Mouse (Mus musculus): ENCODE results near the gene Tcirg1. TPM values are rescaled to one million over a fixed set of nuclear protein-coding genes. Genes with fewer than 3 reads are reported as not detected.

Gene Tcirg1
- polyA plus RNA-seq, 1 experiment from 2014 or later, result 10.7 TPM

DNA sequence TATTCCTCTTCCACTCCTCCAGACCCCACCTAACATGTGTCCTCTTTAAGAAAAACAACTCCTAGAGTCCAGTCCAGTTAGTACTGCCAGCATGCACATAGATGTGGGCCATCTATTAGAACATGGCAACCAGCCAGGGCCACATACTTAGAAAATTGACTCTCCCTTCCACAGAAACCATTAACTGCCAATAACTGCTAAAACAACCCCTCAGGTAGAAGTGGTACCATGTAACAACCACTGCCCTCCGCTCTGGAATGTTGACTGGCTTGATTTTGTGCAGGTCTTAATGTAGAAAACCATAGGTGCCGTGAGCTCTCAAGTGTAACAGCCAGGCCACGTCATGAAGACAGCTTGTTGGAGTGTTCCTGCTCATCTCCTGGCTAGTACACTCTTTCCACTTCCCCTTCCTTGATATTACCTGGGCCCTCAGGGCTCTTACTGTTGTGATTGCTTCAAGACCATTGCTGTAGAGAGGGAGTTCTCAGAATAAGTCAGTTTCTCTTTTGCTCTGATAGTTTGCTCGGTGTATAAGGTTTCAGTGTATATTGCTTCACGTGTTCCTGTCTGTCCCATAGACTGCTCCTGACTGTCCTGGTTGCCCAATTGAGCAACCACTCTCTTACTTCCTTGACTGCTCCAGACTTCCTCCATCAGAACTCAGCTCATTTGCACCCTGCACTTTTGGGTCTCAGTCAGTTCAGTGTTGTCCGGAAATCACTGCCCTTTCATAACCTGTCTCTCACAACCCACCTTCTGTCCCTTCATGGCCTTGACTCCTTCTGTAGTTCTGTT is 26.7 kb downstream of the Tcirg1 start:
- H3K4me1 ChIP-seq (replicated peaks; ENCODE audit: control insufficient read depth, insufficient read depth, low read length), result no peaks in the 10 kb centered on the region
- H3K9ac ChIP-seq (ENCODE audit: low read depth, low read length), result no peak overlapping the region
- DNase-seq (ENCODE audit: low spot score) (no peak), ATAC-seq (ENCODE audit: low FRiP score) (no peak)
- no peaks in the 10 kb centered on the region for H3K27me3 ChIP-seq (ENCODE audit: control insufficient read depth, insufficient read depth, low read length)
- no peaks in the 10 kb centered on the region for H3K9me3 ChIP-seq (ENCODE audit: control insufficient read depth, low read length)
- H3K36me3 ChIP-seq (ENCODE audit: control insufficient read depth, insufficient read depth, low read length), result no peaks in the 10 kb centered on the region
- no peak overlapping the region for H3K4me2 ChIP-seq (replicated peaks; ENCODE audit: low read depth, low read length)
- no peak overlapping the region for H3K27ac ChIP-seq (ENCODE audit: low read depth, low read length)
- 92% methylated on average over 6 of the region's 6 CpGs for WGBS
- H3K4me3 ChIP-seq (ENCODE audit: low read depth, low read length), result no peak overlapping the region

DNA sequence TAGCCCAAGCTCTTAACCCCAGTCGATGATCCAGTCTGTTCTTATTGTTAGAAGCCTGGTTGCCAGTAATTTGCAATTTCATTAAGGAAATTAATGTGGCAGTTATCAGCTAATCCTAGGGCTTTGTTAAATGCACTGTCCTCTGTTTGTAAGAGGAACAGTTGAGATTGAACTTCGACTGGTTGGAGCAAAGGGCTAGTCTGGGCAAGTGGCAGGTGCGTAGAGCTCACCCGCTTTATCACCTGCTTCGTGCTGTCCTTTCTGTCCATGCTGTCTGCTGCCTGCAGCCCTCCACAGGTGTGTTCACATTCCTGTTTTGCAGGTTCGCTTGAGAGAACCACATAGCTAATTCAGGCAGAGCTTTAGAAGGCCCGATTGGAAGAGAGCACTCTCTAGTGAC is 31.9 kb downstream of the Tcirg1 start:
- H3K4me1 ChIP-seq (replicated peaks; ENCODE audit: control insufficient read depth, insufficient read depth, low read length), result no peaks in the 10 kb centered on the region
- WGBS, result 90% methylated on average over 7 of the region's 7 CpGs

GRCm38 (mm10) chr19:3872373-3872772 is 34.6 kb downstream of the Tcirg1 start:
- 81% methylated on average over 4 of the region's 4 CpGs for WGBS
- ATAC-seq (ENCODE audit: low FRiP score) (no peak), DNase-seq (ENCODE audit: low spot score) (no peak)
- H3K4me2 ChIP-seq (replicated peaks; ENCODE audit: low read depth, low read length), result no peak overlapping the region
- H3K27ac ChIP-seq (ENCODE audit: low read depth, low read length), result no peak overlapping the region
- no peaks in the 10 kb centered on the region for H3K4me1 ChIP-seq (replicated peaks; ENCODE audit: control insufficient read depth, insufficient read depth, low read length)
- H3K4me3 ChIP-seq (ENCODE audit: low read depth, low read length), result no peak overlapping the region
- H3K36me3 ChIP-seq (ENCODE audit: control insufficient read depth, insufficient read depth, low read length), result no peaks in the 10 kb centered on the region
- no peak overlapping the region for H3K9ac ChIP-seq (ENCODE audit: low read depth, low read length)
- H3K9me3 ChIP-seq (ENCODE audit: control insufficient read depth, low read length), result no peaks in the 10 kb centered on the region
- no peaks in the 10 kb centered on the region for H3K27me3 ChIP-seq (ENCODE audit: control insufficient read depth, insufficient read depth, low read length)

More for the DNA sequence above, 31.9 kb downstream of the Tcirg1 start:
- H3K4me3 ChIP-seq (ENCODE audit: low read depth, low read length), result no peak overlapping the region
- H3K27me3 ChIP-seq (ENCODE audit: control insufficient read depth, insufficient read depth, low read length), result no peaks in the 10 kb centered on the region
- DNase-seq (ENCODE audit: low spot score) (no peak), ATAC-seq (ENCODE audit: low FRiP score) (no peak)
- H3K36me3 ChIP-seq (ENCODE audit: control insufficient read depth, insufficient read depth, low read length), result no peaks in the 10 kb centered on the region
- no peak overlapping the region for H3K27ac ChIP-seq (ENCODE audit: low read depth, low read length)
- no peaks in the 10 kb centered on the region for H3K9me3 ChIP-seq (ENCODE audit: control insufficient read depth, low read length)
- H3K4me2 ChIP-seq (replicated peaks; ENCODE audit: low read depth, low read length), result no peak overlapping the region
- no peak overlapping the region for H3K9ac ChIP-seq (ENCODE audit: low read depth, low read length)

DNA sequence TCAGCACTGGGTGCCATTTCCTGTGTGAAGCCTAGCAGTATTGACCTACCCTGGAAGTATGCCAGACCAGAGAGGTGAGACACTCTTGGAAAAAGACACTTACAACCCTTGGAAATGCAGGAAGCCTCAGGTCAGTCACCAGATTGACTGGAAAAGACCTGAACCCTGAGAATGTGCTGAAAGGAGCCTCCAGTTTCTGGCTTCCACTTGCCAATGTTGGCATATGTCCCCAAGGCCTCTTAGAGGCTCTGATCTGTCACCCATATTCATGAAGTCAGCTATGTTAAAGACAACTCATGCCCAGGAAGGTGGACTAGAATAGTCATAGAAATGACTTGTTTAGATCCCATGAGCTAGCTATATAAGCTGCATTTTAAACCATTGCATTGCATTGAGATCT is 35.5 kb downstream of the Tcirg1 start:
- no peak overlapping the region for H3K27ac ChIP-seq (ENCODE audit: low read depth, low read length)
- H3K36me3 ChIP-seq (ENCODE audit: control insufficient read depth, insufficient read depth, low read length), result no peaks in the 10 kb centered on the region
- H3K27me3 ChIP-seq (ENCODE audit: control insufficient read depth, insufficient read depth, low read length), result no peaks in the 10 kb centered on the region
- no peaks in the 10 kb centered on the region for H3K9me3 ChIP-seq (ENCODE audit: control insufficient read depth, low read length)
- H3K4me2 ChIP-seq (replicated peaks; ENCODE audit: low read depth, low read length), result no peak overlapping the region
- no peaks in the 10 kb centered on the region for H3K4me1 ChIP-seq (replicated peaks; ENCODE audit: control insufficient read depth, insufficient read depth, low read length)
- ATAC-seq (ENCODE audit: low FRiP score) (no peak), DNase-seq (ENCODE audit: low spot score) (no peak)
- no peak overlapping the region for H3K4me3 ChIP-seq (ENCODE audit: low read depth, low read length)
- no peak overlapping the region for H3K9ac ChIP-seq (ENCODE audit: low read depth, low read length)

DNA sequence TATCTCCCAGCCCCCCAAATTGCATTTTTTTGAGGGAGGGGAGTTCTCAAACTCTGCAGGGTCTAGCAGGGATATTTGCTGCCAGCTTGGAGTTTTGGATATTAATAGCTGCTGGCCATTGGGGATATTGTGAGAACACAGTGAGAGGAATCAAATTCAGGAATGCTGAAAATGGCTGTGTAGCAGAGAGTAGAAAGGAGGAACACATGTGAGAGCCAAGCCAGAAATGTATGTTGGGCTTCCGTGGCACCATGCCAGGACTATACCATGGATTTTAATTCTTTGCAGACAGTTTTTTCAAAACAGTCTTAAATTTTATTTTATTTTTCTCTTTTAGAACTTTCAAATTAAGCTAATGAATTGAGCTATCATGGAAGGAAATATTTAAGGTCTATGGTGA is 38.6 kb downstream of the Tcirg1 start:
- WGBS, result 92% methylated on average over 1 of the region's 1 CpGs

DNA sequence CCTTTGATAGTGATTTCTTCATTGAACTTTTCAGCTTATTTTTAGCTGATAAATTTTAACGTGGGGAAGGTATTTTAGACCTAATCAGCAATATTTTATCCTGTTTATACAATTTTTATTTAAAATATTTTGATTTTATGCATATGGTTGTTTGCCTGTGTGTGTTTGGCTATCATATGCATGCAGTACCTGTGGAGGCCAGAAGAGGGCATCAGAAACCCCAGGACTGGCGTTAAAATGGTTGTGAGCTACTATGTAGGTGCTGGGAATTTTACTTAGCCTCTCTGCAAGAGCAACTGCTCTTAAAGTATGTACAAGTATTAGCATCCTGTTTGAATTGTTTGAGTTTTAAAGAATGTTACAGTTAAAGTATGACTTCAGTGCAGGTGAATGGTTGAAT is 42.0 kb downstream of the Tcirg1 start:
- no peak overlapping the region for H3K27ac ChIP-seq (ENCODE audit: low read depth, low read length)
- H3K4me1 ChIP-seq (replicated peaks; ENCODE audit: control insufficient read depth, insufficient read depth, low read length), result no peaks in the 10 kb centered on the region
- H3K4me3 ChIP-seq (ENCODE audit: low read depth, low read length), result no peak overlapping the region
- DNase-seq (ENCODE audit: low spot score), result peak; percentile 6
- ATAC-seq (ENCODE audit: low FRiP score), result no peak
- no peaks in the 10 kb centered on the region for H3K36me3 ChIP-seq (ENCODE audit: control insufficient read depth, insufficient read depth, low read length)
- 85% methylated on average over 2 of the region's 2 CpGs for WGBS
- H3K9me3 ChIP-seq (ENCODE audit: control insufficient read depth, low read length), result no peaks in the 10 kb centered on the region
- H3K4me2 ChIP-seq (replicated peaks; ENCODE audit: low read depth, low read length), result no peak overlapping the region
- no peak overlapping the region for H3K9ac ChIP-seq (ENCODE audit: low read depth, low read length)
- H3K27me3 ChIP-seq (ENCODE audit: control insufficient read depth, insufficient read depth, low read length), result no peaks in the 10 kb centered on the region

More for the DNA sequence above, 38.6 kb downstream of the Tcirg1 start:
- no peak overlapping the region for H3K27ac ChIP-seq (ENCODE audit: low read depth, low read length)
- no peak overlapping the region for H3K4me3 ChIP-seq (ENCODE audit: low read depth, low read length)
- H3K9ac ChIP-seq (ENCODE audit: low read depth, low read length), result no peak overlapping the region
- H3K36me3 ChIP-seq (ENCODE audit: control insufficient read depth, insufficient read depth, low read length), result no peaks in the 10 kb centered on the region
- no peaks in the 10 kb centered on the region for H3K27me3 ChIP-seq (ENCODE audit: control insufficient read depth, insufficient read depth, low read length)
- no peak for ATAC-seq (ENCODE audit: low FRiP score)
- DNase-seq (ENCODE audit: low spot score), result no peak
- H3K4me1 ChIP-seq (replicated peaks; ENCODE audit: control insufficient read depth, insufficient read depth, low read length), result no peaks in the 10 kb centered on the region
- no peaks in the 10 kb centered on the region for H3K9me3 ChIP-seq (ENCODE audit: control insufficient read depth, low read length)
- H3K4me2 ChIP-seq (replicated peaks; ENCODE audit: low read depth, low read length), result no peak overlapping the region

DNA sequence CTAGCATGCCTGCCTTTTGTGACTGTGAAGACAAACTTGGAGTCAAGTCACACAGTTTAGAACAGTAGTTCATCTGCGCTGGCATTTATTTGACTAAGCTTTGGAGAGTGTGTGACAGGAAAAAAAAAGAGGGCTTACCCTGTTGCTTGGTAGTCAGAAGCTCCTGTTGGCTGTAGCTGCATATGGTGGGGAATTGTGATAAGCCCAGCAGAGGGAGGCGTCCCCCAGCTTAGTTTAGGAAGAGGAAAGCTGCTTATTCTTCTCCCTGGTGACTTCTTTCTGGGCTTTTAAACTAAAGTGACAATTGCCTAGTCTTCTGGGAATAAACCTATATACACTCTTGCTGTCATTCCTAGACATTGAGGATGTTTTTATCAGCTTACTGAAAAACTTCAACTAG is 44.2 kb downstream of the Tcirg1 start:
- Histone ChIP-seq H3K36me3 (ENCODE audit: control insufficient read depth, insufficient read depth, low read length) (no peaks in the 10 kb centered on the region), H3K27me3 (ENCODE audit: control insufficient read depth, insufficient read depth, low read length) (no peaks in the 10 kb centered on the region), H3K9me3 (ENCODE audit: control insufficient read depth, low read length) (no peaks in the 10 kb centered on the region), H3K4me3 (ENCODE audit: low read depth, low read length) (no peak overlapping the region), H3K4me2 (replicated peaks; ENCODE audit: low read depth, low read length) (no peak overlapping the region), H3K9ac (ENCODE audit: low read depth, low read length) (no peak overlapping the region), H3K27ac (ENCODE audit: low read depth, low read length) (no peak overlapping the region), H3K4me1 (replicated peaks; ENCODE audit: control insufficient read depth, insufficient read depth, low read length) (no peaks in the 10 kb centered on the region)
- 88% methylated on average over 2 of the region's 2 CpGs for WGBS
- ATAC-seq (ENCODE audit: low FRiP score), result no peak
- no peak for DNase-seq (ENCODE audit: low spot score)

GRCm38 (mm10) chr19:3857220-3857619 is 49.7 kb downstream of the Tcirg1 start:
- no peak overlapping the region for H3K4me3 ChIP-seq (ENCODE audit: low read depth, low read length)
- no peak overlapping the region for H3K27ac ChIP-seq (ENCODE audit: low read depth, low read length)
- DNase-seq (ENCODE audit: low spot score) (no peak), ATAC-seq (ENCODE audit: low FRiP score) (no peak)
- no peaks in the 10 kb centered on the region for H3K27me3 ChIP-seq (ENCODE audit: control insufficient read depth, insufficient read depth, low read length)
- H3K4me2 ChIP-seq (replicated peaks; ENCODE audit: low read depth, low read length), result no peak overlapping the region
- H3K9me3 ChIP-seq (ENCODE audit: control insufficient read depth, low read length), result no peaks in the 10 kb centered on the region
- 88% methylated on average over 3 of the region's 3 CpGs for WGBS
- H3K4me1 ChIP-seq (replicated peaks; ENCODE audit: control insufficient read depth, insufficient read depth, low read length), result 0 out of 2 replicates have a peak, but pooled peaks cover 2% of the 10 kb centered on the region
- H3K36me3 ChIP-seq (ENCODE audit: control insufficient read depth, insufficient read depth, low read length), result no peaks in the 10 kb centered on the region
- no peak overlapping the region for H3K9ac ChIP-seq (ENCODE audit: low read depth, low read length)

DNA sequence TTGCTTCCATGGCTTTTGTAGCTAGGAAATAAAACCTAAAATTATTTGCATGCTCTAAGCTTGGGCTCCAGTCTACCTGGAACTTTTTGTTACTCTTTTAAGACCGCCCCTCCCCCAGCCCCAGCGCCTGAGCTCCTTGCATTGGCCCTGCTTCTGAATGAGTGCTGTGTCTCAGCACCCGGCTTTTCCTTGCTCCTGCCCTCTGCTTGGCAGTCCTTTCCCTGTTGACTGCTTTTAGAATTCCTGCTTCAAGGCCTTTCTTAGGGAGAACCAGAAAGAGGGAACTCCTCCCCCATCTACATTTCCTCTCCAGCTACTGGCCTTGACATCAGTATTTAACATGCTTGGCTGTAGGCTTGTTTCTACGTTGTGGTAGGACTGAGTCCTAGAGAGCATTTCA is 51.3 kb downstream of the Tcirg1 start:
- DNase-seq (ENCODE audit: low spot score) (no peak), ATAC-seq (ENCODE audit: low FRiP score) (no peak)

More for the DNA sequence above, 51.3 kb downstream of the Tcirg1 start:
- H3K9me3 ChIP-seq (ENCODE audit: control insufficient read depth, low read length), result no peaks in the 10 kb centered on the region
- no peak overlapping the region for H3K27ac ChIP-seq (ENCODE audit: low read depth, low read length)
- H3K4me2 ChIP-seq (replicated peaks; ENCODE audit: low read depth, low read length), result no peak overlapping the region
- H3K36me3 ChIP-seq (ENCODE audit: control insufficient read depth, insufficient read depth, low read length), result no peaks in the 10 kb centered on the region
- H3K4me3 ChIP-seq (ENCODE audit: low read depth, low read length), result no peak overlapping the region
- H3K27me3 ChIP-seq (ENCODE audit: control insufficient read depth, insufficient read depth, low read length), result no peaks in the 10 kb centered on the region
- H3K4me1 ChIP-seq (replicated peaks; ENCODE audit: control insufficient read depth, insufficient read depth, low read length), result peaks cover 3% of the 10 kb centered on the region; the same call in 1 of the 2 replicates
- no peak overlapping the region for H3K9ac ChIP-seq (ENCODE audit: low read depth, low read length)
- WGBS, result 32% methylated on average over 4 of the region's 4 CpGs

Measured in hindbrain, embryonic 11.5 days (tissue).